Mouse (Mus musculus) hindbrain, postnatal 0 days (tissue): ENCODE results near the gene Bysl. TPM values are rescaled to one million over a fixed set of nuclear protein-coding genes. Genes with fewer than 3 reads are reported as not detected.

Source experiments
- ATAC-seq: fragments of 200-750 bp; cut with Nextera tagmentation; 2 replicates; pipeline ENCODE4 v1.8.0; 2017; ENCODE audit warnings: mild to moderate bottlenecking, moderate TSS enrichment, moderate library complexity
- DNase-seq: peaks from one replicate; pipeline ENCODE4 v3.0.0-alpha.2; 2015; ENCODE audit warnings: low spot score
- H3K27ac ChIP-seq: fragments of 300-500 bp; sonication (generic); 2 replicates; pipeline ENCODE4 v1.5.1; 2014; ENCODE audit warnings: mild to moderate bottlenecking
- H3K27me3 ChIP-seq: fragments of 300-500 bp; sonication (generic); 2 replicates; pipeline ENCODE4 v1.6.1; 2014; ENCODE audit warnings: low read length, mixed read lengths; ENCODE audit not compliant: insufficient read depth
- H3K36me3 ChIP-seq: fragments of 300-500 bp; sonication (generic); 2 replicates; pipeline ENCODE4 v1.6.1; 2014; ENCODE audit warnings: low read length, mixed read lengths; ENCODE audit not compliant: insufficient read depth
- H3K4me1 ChIP-seq: fragments of 300-500 bp; sonication (generic); 2 replicates; pipeline ENCODE4 v1.6.1; 2014; ENCODE audit warnings: antibody characterized with exemption, low read length, mixed read lengths; ENCODE audit not compliant: insufficient read depth
- H3K4me2 ChIP-seq: fragments of 300-500 bp; sonication (generic); 2 replicates; pipeline ENCODE4 v1.6.1; 2014; ENCODE audit warnings: low read depth, mild to moderate bottlenecking, low read length, moderate library complexity, mixed read lengths
- H3K4me3 ChIP-seq: fragments of 300-500 bp; sonication (generic); 2 replicates; pipeline ENCODE4 v1.5.1; 2014; ENCODE audit warnings: low read length
- H3K9ac ChIP-seq: fragments of 300-500 bp; sonication (generic); replicated peaks from 2 replicates; pipeline ENCODE4 v1.6.1; 2014; ENCODE audit warnings: mild to moderate bottlenecking, low read length, moderate library complexity, mixed read lengths
- H3K9me3 ChIP-seq: fragments of 300-500 bp; sonication (generic); 2 replicates; pipeline ENCODE4 v1.6.1; 2016; ENCODE audit warnings: low read length, mixed read lengths
- CTCF ChIP-seq: IDR thresholded peaks from 2 replicates; pipeline ENCODE4 v1.5.1; 2016; ENCODE audit warnings: antibody characterized with exemption, control low read depth, low read depth
- WGBS: fragments of 180-500 bp; shearing (Covaris S2); extraction: QIAGEN DNeasy Blood & Tissue Kit; methylation state at CpG from one replicate; pipeline ENCODE4 v1.1.7; 2014; 5-methylcytosine and 5-hydroxymethylcytosine counted together
- polyA plus RNA-seq: library from polyadenylated mRNA; unstranded; fragments of >200 nt; fragmentation: Nextera tagmentation; extraction: Ambion mirVana; gene quantifications from 2 replicates; pipeline ENCODE4 v1.2.1, GENCODE M21; 2015
- total RNA-seq: library from RNA; depleted of rRNA; stranded (reverse); fragments of >200 nt; gene quantifications from 2 replicates; pipeline ENCODE4 v1.2.3, GENCODE M21; 2014

Bysl gene
- total and polyA plus RNA-seq, 2 experiments from 2014 or later, result 25.7 to 27.1 TPM

DNA sequence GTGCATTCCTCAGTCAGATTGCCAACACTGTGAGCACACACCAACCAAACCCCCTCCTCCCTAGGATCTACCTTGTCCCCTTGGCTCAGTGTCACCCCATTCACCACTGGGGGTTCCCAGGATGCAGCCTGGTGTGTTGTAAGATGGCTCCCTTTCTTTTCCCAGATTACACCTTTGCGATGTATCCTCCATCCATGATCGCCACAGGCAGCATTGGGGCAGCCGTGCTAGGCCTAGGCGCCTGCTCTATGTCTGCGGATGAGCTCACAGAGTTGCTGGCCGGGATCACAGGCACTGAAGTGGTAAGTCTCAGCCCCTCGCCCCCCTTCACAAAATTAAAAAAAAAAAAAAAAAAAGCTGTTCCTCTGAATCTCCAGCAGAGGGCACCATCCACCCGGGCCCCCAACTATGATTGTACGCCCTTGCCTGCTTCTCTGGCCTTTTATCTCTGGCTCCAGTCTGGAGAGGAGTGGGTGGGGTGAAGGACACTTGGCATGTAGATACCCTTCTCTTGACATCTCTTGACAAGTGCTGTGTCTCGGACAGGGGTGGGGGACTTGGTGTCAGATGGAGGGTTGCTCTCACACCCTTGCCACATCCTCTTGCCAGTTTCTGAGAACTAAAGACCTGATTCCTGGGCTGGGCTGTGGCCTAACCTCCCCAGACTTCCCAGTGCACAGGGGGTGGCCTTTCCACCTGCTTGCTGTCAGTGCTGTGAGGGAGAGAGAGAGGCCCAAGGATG, 13.3 kb downstream of the Bysl start:
- no peaks in the 10 kb centered on the region for H3K9me3 ChIP-seq
- peak; percentile 81 for TF ChIP-seq CTCF
- DNase-seq (peak; percentile 65), ATAC-seq (peak; percentile 41)
- no peaks in the 10 kb centered on the region for H3K4me1 ChIP-seq
- H3K4me2 ChIP-seq, result no peak overlapping the region
- H3K27ac ChIP-seq, result peak overlapping the region; percentile 41; the same call in 1 of the 2 replicates
- H3K27me3 ChIP-seq, result no peaks in the 10 kb centered on the region
- H3K36me3 ChIP-seq, result peaks cover 27% of the 10 kb centered on the region
- H3K9ac ChIP-seq, result no peak overlapping the region
- WGBS, result 21% methylated on average over 10 of the region's 10 CpGs
- no peak overlapping the region for H3K4me3 ChIP-seq

DNA sequence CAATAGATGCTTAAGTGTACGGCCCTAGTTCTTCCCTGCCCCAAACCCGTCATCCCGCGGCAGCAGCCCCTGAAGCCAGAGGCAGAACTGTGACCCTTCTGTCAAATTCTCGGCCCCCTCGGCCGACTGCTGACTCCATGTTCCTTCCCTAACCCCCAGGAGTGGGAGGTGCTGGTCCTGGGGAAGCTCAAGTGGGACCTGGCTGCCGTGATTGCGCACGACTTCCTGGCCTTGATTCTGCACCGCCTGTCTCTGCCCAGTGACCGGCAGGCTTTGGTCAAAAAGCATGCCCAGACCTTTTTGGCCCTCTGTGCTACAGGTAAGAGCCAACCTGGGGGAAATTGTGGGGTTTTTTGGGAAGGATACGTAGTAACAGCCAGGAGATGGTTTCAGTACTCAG, 14.0 kb downstream of the Bysl start:
- DNase-seq, result no peak

DNA sequence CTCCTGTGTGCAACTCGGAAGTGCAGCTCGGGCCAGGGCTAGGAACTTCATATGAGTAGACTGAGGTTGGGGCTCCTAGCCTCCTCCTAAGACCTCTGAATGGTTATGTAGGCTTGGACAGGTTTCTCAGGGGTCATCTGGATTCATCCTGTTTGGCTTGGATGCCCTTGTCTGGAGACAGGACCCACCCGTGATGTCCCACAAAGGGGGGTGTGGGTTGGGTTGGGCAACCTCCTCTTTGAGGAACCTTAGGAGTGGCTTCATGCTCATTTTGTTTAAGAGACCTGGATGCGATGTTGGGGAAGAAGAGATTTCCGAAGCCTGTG, 14.5 kb downstream of the Bysl start:
- no peaks in the 10 kb centered on the region for H3K9me3 ChIP-seq
- no peak overlapping the region for H3K9ac ChIP-seq
- TF ChIP-seq CTCF, result no peak
- no peak for DNase-seq
- no peak overlapping the region for H3K4me3 ChIP-seq
- peaks cover 22% of the 10 kb centered on the region for H3K36me3 ChIP-seq
- no peaks in the 10 kb centered on the region for H3K27me3 ChIP-seq
- H3K4me1 ChIP-seq, result no peaks in the 10 kb centered on the region
- 0 out of 2 replicates have a peak overlapping the region, but pooled peaks have one; percentile 29 for H3K27ac ChIP-seq
- 0 out of 2 replicates have a peak overlapping the region, but pooled peaks have one; percentile 93 for H3K4me2 ChIP-seq
- no peak for ATAC-seq
- 67% methylated on average over 5 of the region's 5 CpGs for WGBS

More for the DNA sequence above, 14.0 kb downstream of the Bysl start:
- no peaks in the 10 kb centered on the region for H3K9me3 ChIP-seq
- H3K9ac ChIP-seq, result no peak overlapping the region
- no peaks in the 10 kb centered on the region for H3K4me1 ChIP-seq
- H3K4me2 ChIP-seq, result no peak overlapping the region
- peaks cover 27% of the 10 kb centered on the region for H3K36me3 ChIP-seq
- 71% methylated on average over 13 of the region's 13 CpGs for WGBS
- 0 out of 2 replicates have a peak overlapping the region, but pooled peaks have one; percentile 29 for H3K27ac ChIP-seq
- no peak for ATAC-seq
- H3K27me3 ChIP-seq, result no peaks in the 10 kb centered on the region
- TF ChIP-seq CTCF, result no peak
- no peak overlapping the region for H3K4me3 ChIP-seq

DNA sequence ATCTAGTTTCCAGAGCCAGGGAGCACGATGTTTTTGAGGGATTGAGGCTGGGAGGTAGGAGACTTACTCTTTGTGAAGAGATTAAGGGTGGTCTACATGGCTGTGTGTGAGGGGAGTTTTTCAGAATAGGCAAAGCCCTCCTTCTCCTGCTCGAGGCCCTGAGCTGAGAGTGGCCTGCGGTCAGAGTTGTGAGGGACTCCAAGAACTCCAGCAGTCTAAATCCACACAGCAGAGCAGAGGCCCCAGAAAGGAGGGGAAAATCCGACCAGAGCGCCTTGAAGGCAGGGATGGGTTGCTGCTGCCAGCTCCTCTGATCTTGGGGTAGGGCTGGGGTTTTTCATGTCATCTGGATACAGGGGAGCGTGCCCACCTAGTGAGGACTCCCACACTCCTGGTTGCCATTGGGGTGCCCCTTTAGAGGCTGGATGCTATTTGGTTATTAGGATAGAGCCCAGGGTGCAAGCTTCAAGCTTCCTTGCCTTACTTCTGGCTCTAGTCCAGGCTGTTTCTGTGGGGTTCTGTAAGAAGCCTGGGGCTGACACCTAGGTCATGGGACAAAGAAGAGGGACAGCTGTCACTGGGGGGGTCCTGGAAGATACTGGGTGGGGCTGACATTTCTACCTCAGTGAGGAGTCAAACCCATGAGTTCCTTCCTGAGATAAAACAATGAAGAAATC, 15.0 kb downstream of the Bysl start:
- Histone ChIP-seq H3K27me3 (no peaks in the 10 kb centered on the region), H3K4me2 (peak overlapping the region; percentile 93), H3K36me3 (peaks cover 17% of the 10 kb centered on the region), H3K9ac (peak overlapping the region; percentile 65; the same call in 1 of the 2 replicates), H3K4me1 (no peaks in the 10 kb centered on the region), H3K27ac (peak overlapping the region; percentile 72), H3K9me3 (no peaks in the 10 kb centered on the region), H3K4me3 (no peak overlapping the region)
- ATAC-seq, result no peak
- WGBS, result 30% methylated on average over 6 of the region's 6 CpGs
- no peak for DNase-seq
- no peak for TF ChIP-seq CTCF

DNA sequence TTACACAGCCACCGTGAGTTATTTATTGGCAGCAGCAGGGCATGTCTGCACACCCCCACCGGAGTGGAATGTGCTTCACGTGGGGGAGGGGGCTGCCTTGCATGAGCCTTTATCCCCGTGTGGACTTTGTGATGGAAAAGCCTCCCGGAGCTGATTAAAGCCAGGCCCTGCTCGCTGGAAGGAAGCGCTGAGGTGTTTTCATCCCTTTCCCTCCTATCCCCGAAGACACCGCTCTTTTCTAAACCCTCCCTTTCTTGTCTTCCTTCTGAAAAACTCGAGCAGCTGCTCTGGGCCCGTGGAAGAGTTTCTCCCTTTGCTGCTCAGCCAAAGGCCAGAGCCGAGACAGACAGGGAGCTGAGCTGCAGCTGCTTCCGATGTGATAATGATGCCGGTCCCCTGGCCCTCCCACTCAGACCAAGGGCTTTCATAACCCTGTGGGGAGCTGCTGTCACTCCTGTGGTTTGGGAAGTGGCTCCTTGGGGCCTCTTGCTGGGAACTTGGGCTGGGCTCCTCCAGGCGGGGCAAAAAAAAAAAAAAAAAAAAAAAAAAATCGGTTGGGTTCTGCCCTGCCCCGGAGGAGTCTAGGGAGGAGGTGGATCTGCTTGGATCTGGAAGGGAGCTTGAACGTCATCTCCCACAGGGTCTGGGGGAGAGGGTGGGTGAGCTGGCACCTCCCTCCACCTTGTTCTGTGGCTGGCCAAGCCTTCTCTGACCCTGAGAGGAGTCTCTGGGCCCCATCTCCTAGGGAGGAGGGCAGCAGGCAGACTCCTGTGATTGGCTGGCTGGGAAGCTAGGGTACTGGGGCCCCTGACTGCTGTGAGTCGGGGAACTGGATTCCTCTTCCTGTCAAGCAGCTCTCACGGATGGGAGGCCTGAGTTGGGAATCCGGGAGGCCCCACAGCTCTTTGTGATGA, 15.8 kb downstream of the Bysl start:
- Histone ChIP-seq H3K4me3 (peak overlapping the region; percentile 63), H3K27ac (peak overlapping the region; percentile 72), H3K27me3 (no peaks in the 10 kb centered on the region), H3K9me3 (no peaks in the 10 kb centered on the region), H3K4me1 (no peaks in the 10 kb centered on the region), H3K9ac (peak overlapping the region; percentile 65; the same call in 1 of the 2 replicates), H3K36me3 (peaks cover 10% of the 10 kb centered on the region; the same call in 1 of the 2 replicates), H3K4me2 (peak overlapping the region; percentile 93)
- DNase-seq, result peak; percentile 58
- peak; percentile 16; the same call in 1 of the 2 replicates for ATAC-seq
- 5% methylated on average over 21 of the region's 21 CpGs for WGBS
- TF ChIP-seq CTCF, result no peak

DNA sequence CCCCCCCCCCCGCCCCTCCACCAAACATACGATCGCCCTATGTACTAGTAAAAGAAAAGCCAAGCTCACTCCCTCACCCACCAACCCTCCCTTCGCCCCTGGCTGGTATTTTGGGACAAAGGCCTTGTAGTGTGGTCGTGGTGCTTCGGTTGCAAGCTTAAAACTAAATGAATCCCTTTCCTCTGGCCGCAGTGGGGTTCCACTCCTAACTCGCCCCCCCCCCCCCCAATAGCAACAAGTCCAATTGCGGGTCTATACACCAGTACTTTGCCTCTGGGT, 16.4 kb downstream of the Bysl start:
- no peaks in the 10 kb centered on the region for H3K4me1 ChIP-seq

More for the DNA sequence above, 16.4 kb downstream of the Bysl start:
- DNase-seq (peak; percentile 19), ATAC-seq (no peak)
- TF ChIP-seq CTCF, result no peak
- Histone ChIP-seq H3K9ac (peak overlapping the region; percentile 65; the same call in 1 of the 2 replicates), H3K27me3 (no peaks in the 10 kb centered on the region), H3K36me3 (peaks cover 4% of the 10 kb centered on the region; the same call in 1 of the 2 replicates), H3K4me2 (peak overlapping the region; percentile 93), H3K9me3 (no peaks in the 10 kb centered on the region), H3K27ac (peak overlapping the region; percentile 72), H3K4me3 (peak overlapping the region; percentile 63)
- WGBS, result 2% methylated on average over 6 of the region's 9 CpGs
